Mouse (Mus musculus): ENCODE data around the gene Prrc2a. TPM values are rescaled to one million over a fixed set of nuclear protein-coding genes. Genes with fewer than 3 reads are reported as not detected.

The Prrc2a gene
- polyA plus RNA-seq (2012) = 1,479 and 1,500 TPM in 2 replicates

GRCm38 (mm10) chr17:35164568-35165450 lies at the start of gene Prrc2a:
Gene Prrc2a, minus strand, starts transcription at chr17:35164897.

GRCm38 (mm10) chr17:35204494-35205379 lies 40.0 kb upstream of the Prrc2a start, which contains the start of gene Lta:
Gene Lta, minus strand, starts transcription at chr17:35205351.

GRCm38 (mm10) chr17:35201787-35202186 lies 37.1 kb upstream of the Prrc2a start, which contains the start of gene Tnf:
Gene Tnf, minus strand, starts transcription at chr17:35202007.

GRCm38 (mm10) chr17:35193881-35194843 lies 29.5 kb upstream of the Prrc2a start, which contains the start of gene Ltb:
Gene Ltb, plus strand, starts transcription at chr17:35194439.

GRCm38 (mm10) chr17:35187959-35188610 lies 23.4 kb upstream of the Prrc2a start, which contains the start of gene Lst1:
Gene Lst1, minus strand, starts transcription at chr17:35188439.

GRCm38 (mm10) chr17:35175968-35176367 lies 11.3 kb upstream of the Prrc2a start, which contains the start of gene Aif1:
Gene Aif1, minus strand, starts transcription at chr17:35176068.

GRCm38 (mm10) chr17:35134801-35135590 lies 29.7 kb downstream of the Prrc2a start, which contains the start of gene Bag6:
Gene Bag6, plus strand, starts transcription at chr17:35135178.

GRCm38 (mm10) chr17:35131500-35132173 lies 33.1 kb downstream of the Prrc2a start, which contains the start of gene Apom:
Gene Apom, minus strand, starts transcription at chr17:35132050.

GRCm38 (mm10) chr17:35126206-35126611 lies 38.5 kb downstream of the Prrc2a start, which contains the start of gene D17H6S53E:
Gene D17H6S53E, plus strand, starts transcription at chr17:35126373.

GRCm38 (mm10) chr17:35121871-35122303 lies 42.8 kb downstream of the Prrc2a start, which contains the start of gene Csnk2b:
Gene Csnk2b, minus strand, starts transcription at chr17:35122053.

GRCm38 (mm10) chr17:35121143-35121799 lies 43.4 kb downstream of the Prrc2a start, which contains the start of gene Gpank1:
Gene Gpank1, plus strand, starts transcription at chr17:35121455.

GRCm38 (mm10) chr17:35115046-35116019 lies 49.4 kb downstream of the Prrc2a start, which contains the start of gene Ly6g5b:
Gene Ly6g5b, minus strand, starts transcription at chr17:35115428.

GRCm38 (mm10) chr17:35108097-35108496 lies 56.6 kb downstream of the Prrc2a start, which contains the start of gene Ly6g5c:
Gene Ly6g5c, plus strand, starts transcription at chr17:35108279.

All from megakaryocyte-erythroid progenitor cell, adult 5 weeks (primary cell).